Mouse (Mus musculus) lung, postnatal 25 days (tissue): Measurements from ENCODE around the gene Git2.

Experiments used
- DNase-seq: peaks from one replicate; pipeline ENCODE4 v3.0.0; 2022; ENCODE audit warnings: low spot score

Git2 gene

GRCm38 (mm10) chr5:114761980-114762379 lies 13.3 kb downstream of the Git2 start:
- DNase-seq, result peak; percentile 22

GRCm38 (mm10) chr5:114759536-114760090 lies 15.7 kb downstream of the Git2 start:
- no peak for DNase-seq

GRCm38 (mm10) chr5:114753384-114753783 lies 21.9 kb downstream of the Git2 start:
- DNase-seq, result no peak

GRCm38 (mm10) chr5:114752397-114752796 lies 22.9 kb downstream of the Git2 start:
- no peak for DNase-seq

- no peak for DNase-seq
Measured at GRCm38 (mm10) chr5:114750325-114750724, 25.0 kb downstream of the Git2 start.

GRCm38 (mm10) chr5:114747521-114747920 lies 27.8 kb downstream of the Git2 start:
- no peak for DNase-seq

- DNase-seq, result no peak
Measured at GRCm38 (mm10) chr5:114746886-114747285, 28.4 kb downstream of the Git2 start.

GRCm38 (mm10) chr5:114745581-114745980 lies 29.7 kb downstream of the Git2 start:
- DNase-seq, result no peak

GRCm38 (mm10) chr5:114743697-114744090 lies 31.6 kb downstream of the Git2 start:
- no peak for DNase-seq

- no peak for DNase-seq
Measured at GRCm38 (mm10) chr5:114742998-114743696, 32.2 kb downstream of the Git2 start.

- no peak for DNase-seq
Measured at GRCm38 (mm10) chr5:114742572-114742971, 32.7 kb downstream of the Git2 start.

GRCm38 (mm10) chr5:114740595-114740994 lies 34.7 kb downstream of the Git2 start:
- DNase-seq, result no peak

GRCm38 (mm10) chr5:114738707-114739241 lies 36.5 kb downstream of the Git2 start:
- peak; percentile 84 for DNase-seq

GRCm38 (mm10) chr5:114737090-114737887 lies 38.0 kb downstream of the Git2 start:
- DNase-seq, result peak; percentile 65

GRCm38 (mm10) chr5:114733606-114734005 lies 41.7 kb downstream of the Git2 start:
- DNase-seq, result no peak

GRCm38 (mm10) chr5:114731969-114732368 lies 43.3 kb downstream of the Git2 start:
- no peak for DNase-seq

- no peak for DNase-seq
Measured at GRCm38 (mm10) chr5:114731498-114731897, 43.8 kb downstream of the Git2 start.

- no peak for DNase-seq
Measured at GRCm38 (mm10) chr5:114730129-114730528, 45.2 kb downstream of the Git2 start.

- DNase-seq, result no peak
Measured at GRCm38 (mm10) chr5:114728160-114728559, 47.2 kb downstream of the Git2 start.

- no peak for DNase-seq
Measured at GRCm38 (mm10) chr5:114722846-114723245, 52.5 kb downstream of the Git2 start.

- no peak for DNase-seq
Measured at GRCm38 (mm10) chr5:114721969-114722368, 53.3 kb downstream of the Git2 start.

- no peak for DNase-seq
Measured at GRCm38 (mm10) chr5:114720784-114721183, 54.5 kb downstream of the Git2 start.

GRCm38 (mm10) chr5:114719928-114720270 lies 55.4 kb downstream of the Git2 start:
- DNase-seq, result no peak
